Mouse (Mus musculus) frontal cortex, postnatal 25 days (tissue): ENCODE data around the gene Immp2l.

Source experiments
- DNase-seq, 2 experiments: peaks; one replicate each; pipeline ENCODE4 v3.0.0; 2022; ENCODE audit warnings: low spot score in 2 of 2

The Immp2l gene

DNA sequence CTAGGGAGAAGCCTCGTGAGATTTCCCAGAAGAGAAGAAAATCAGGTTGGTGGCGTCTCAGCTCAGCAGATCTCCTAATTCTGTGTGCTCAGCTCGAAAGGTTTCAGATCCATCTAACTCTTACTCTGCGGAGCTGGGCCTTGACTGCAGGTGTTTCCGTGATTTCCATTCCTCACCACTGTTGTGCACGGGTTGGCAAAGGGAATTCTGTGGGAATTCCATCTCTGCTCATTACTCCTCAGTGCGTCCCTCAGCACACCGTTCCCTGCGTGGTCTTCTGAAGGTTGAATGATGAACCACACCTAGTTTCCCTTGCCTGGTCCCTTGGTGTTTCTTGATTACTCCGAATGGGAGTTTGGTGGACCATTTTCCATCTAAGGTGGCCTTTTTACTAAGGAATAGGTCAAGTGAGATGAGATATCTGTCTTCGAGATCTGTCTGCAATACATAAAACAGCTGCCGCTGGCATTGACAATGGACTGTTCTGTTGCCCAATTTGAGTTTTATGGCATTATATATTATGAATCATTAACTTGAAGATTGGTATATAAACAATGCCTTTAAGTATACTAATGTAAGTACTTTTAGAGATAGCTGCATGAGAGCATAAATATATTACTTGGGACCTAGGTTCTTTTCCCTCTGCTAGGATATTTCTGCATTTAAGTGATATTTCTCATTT, 23.3 kb downstream of the Immp2l start:
- DNase-seq, result no peak

DNA sequence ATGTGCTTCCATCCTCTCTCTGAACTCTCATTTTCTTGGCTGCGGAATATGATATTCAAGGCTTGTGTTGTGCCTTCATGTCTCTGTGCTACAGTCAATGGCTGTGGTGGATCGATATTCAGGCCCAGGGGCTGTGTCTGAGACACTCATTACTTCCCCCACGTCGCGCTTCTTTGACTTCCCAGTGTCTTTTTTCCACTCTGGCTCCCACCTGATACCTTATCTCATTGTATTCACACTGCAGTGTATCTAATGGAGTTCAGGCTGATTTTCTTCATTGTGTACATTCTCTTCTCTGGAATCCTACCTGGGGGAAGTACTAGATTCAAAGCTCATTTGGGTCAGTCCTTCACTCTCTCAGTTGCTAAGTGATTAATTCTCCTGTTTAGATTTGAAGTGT, 27.1 kb downstream of the Immp2l start:
- DNase-seq, result no peak

DNA sequence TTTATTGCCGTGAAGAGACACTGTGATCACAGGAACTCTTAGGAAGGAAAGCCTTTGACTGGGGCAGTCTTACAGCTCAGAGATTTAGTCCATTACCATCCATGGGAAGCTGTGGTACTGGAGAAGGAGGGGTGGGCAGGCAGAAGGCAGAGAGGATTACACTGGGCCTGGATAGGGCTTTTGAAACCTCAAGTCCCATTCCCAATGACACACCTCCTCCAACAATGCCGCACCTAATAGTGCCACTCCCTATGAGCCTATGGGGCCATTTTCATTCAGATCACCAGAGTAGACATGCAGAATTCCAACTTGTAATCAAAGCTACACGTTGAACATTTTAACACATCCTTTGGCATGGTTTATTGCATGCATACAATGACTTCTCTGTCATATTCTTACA, 29.0 kb downstream of the Immp2l start:
- no peak for DNase-seq

DNA sequence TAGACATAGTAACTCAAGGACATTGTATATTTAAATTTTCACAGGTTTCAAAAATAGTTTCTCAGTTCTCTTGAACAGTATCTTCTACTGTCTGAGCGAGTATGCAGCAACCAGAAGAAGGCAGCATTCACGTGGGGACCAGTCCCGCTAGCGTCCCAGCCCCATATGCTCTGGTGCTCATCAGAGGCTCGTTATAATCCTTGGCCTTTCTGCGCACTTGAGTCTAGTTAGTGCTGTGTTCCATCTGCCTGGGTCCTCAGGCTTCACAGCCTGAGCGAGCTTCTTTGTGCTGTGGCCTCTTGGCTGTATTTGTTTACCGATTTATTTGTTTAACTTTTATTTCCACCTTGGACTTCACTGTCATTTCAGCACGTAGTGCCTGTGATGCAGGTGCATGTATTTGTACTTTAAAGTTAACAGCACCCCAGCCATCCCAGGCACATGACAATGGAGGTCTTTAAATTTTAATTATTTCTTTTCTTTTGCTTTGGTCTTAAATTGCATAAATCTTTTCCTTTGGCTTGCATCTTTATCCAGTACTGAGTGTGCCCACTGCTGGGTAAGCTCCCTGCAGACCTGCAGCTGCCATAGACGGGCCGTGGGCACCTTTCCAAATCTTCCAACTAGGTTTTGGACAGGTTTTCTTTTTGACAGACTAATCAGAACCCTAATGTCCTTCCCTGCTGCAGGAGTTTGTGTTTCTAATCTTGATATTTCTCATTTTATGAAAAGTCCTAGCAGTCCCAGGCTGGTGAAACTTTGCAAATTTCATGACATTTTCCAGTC, 30.3 kb downstream of the Immp2l start:
- DNase-seq, result no peak

DNA sequence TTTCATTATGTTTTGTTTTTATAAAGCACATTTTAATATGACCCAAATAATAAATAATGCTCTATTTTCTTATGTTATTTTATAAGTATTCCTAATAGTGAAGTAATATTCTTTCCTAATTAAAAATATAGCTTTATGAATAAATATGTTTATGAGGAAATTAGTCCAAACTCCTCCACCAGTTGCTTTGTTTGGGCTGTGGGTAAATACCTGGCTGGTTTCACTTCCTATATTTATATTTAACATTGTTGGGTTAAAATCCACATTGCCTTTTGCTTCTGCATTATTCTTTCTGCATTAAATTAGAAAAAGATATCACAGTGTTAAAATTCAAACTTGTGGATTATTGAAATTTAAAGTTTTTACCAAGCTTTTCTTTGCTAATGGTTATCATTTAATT, 32.1 kb downstream of the Immp2l start:
- no peak for DNase-seq

DNA sequence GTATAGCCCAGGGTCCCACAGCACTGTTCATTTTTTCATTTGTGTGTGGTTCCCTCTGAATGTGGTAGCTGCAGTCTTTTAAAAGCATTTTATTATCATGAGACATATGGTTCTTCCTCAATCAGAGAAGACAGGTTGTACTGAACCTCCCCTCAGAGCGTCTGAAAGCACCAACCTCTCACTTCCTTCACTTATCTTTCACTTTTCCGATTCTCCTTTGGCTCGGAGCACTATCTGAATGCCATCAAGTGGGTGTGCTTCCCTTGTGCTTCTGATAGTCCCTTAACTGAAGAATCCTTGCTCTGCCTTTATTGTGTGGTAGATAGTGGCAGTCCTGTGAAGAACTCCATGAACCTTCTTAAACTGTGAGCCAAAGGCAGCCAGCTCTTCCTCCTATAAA, 39.4 kb downstream of the Immp2l start:
- DNase-seq, result no peak

DNA sequence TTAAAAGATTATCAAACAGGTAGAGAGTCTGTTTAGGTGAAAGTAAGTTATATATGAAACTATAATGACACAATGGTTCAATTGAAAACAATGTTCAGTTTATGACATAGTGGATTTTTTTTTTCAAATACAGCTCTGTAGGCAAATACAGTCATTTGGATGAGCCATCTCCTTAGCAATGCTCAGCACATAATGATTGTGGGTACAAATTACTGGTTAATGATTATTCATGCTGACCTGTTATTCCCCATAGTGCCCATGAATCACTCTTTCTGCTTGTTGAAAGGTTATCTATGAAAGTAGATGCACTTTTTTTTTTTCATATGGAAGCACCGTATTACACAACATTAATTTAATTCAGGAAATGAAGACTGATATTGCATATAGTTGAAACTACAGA, 58.0 kb downstream of the Immp2l start:
- no peak for DNase-seq

DNA sequence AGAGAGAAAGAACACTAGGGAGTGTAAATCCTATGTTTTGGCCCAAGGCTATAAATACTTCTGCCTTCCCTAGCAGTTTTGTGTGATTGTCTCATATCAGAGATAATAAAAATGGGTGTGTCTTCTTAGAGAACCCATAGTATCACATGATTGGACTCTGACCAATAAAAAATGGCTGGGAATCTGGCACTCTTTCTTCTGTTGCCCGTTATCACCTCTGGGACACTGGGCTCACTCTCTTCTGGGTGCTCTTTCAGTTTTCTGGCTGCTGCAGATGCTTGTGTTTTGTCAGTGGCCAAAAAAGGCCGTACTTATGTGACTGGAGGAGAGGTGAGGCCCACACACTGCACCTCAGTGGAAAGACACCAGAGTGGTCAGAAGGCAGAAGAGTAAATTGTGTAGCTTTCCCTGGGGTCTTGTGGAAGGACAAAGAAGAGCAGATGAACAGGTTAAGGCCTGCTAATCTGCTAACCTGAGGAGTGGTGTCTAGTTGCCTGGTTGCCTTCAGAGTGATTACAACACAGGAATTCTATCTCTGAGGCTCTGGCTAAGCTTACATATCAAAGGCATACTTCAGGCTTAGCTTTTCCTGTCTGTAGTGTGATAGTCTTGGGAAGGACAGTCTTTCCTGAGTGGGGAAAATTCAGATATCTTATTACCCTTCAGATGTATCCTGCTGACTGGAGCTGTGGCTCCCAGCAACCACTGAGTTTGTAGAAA, 60.6 kb downstream of the Immp2l start:
- DNase-seq, result no peak

DNA sequence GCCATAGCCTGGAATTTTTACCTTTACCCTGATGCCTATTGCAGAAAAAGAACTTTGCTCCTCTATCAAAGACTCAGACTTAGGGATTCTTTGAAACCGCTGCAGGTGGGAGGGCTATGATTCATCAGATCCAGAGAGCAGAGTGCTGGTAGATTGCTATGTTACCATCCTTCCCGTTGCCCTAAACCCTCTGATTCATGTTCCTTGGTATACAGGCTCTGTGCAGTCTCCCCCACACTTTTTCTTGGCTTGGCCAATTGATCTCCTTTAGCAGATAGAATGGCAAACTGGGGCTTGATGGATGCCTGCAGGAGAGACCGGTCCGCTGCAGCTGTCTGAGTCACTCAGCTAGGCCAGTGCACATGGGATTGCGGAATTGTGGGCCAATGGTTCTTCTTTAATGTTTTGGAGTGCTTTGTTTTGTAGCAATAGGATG, 66.1 kb downstream of the Immp2l start:
- DNase-seq, result peak in 1 of 2 experiments; percentile 13

DNA sequence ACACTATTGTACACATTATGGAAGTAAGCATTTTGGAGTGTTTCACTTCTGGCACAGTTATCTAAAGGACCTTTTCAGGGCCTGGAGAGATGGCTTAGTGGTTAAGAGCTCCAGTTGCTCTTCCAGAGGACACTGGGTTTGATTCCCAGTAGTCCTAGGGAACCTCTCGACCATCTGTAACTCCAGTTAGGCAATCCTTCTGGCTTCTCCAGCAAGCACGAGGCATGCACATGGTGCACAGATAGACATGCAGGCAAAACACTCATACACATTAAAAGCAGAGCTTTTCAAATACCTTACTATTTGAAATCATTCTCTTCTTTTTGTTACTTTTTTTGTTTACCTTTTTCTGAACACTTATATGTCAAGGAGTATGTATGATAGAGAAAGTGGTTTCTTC, 66.9 kb downstream of the Immp2l start:
- no peak for DNase-seq

DNA sequence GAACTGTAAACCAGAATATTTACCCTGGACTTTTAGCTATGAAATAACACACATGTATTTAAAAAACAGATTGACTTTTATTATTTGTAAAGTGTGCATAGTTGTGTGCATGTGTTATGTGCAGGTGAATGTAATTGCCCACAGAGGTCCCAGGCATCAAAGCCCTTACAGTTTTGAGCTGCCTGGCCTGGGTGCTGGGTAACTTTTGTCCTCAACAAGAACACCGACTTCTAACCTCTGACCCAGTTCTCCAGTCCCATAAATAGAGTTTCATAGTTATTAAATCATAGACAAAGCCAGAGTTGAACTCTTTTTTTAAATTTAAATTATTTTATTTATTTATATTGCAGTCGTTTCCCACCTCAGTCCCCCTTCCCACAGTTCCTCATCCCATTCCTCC, 67.4 kb downstream of the Immp2l start:
- no peak for DNase-seq

DNA sequence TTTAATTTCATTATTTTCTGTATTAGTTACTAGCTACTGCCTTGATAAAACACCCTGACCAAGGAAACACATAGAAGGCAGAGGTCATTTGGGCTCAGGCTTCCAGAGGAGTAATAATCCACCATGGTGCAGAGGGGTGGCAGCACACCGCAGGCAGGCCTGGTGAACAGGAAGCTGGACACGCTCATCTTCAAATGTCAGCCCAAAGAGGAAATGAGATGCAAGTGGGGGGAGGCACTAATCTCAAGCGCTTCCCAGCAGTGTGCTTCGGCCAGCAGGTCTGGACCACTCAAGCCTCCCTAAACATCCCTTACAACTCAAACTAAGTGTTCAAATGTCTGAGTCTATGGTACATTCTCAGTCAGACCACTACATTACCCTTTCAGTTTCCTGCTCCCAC, 72.2 kb downstream of the Immp2l start:
- DNase-seq, result no peak

DNA sequence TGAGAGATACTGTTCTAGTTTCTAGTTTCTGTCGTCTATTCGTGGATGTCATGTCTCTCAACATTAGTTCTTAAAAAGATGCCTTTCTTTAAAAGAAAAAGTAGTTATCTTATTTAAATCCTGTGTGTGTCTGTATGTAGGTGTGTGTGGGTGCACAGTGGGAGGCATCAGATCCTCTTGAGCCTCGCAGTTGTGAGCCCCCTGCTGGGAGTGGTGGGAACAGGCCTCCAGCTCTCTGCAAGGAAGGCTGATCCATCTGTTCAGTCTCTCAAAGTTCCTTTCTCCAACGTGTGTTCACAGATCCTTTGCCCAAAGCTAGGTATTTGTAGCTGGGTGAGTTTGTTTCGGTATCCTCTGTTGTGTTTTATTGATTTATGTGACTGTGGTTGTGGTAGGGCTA, 73.5 kb downstream of the Immp2l start:
- no peak for DNase-seq

DNA sequence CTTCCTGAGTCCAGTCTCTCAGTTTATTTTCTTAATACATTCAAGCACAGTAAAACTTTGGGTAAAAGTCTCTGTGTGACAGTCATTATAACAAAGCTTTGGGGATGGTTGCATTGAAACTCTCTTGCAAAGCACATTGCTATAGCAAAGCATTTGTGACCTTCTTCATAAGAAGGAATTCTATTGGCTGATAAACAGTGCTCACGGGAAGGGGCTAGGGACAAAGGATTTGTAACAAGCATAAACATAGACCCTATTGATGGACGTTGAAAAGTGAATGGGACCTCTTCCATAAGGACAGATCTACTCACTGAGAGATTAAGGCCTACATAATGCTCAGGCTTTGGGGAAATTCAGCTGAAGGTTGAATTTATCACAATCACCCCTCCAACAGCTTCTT, 85.1 kb downstream of the Immp2l start:
- no peak for DNase-seq

DNA sequence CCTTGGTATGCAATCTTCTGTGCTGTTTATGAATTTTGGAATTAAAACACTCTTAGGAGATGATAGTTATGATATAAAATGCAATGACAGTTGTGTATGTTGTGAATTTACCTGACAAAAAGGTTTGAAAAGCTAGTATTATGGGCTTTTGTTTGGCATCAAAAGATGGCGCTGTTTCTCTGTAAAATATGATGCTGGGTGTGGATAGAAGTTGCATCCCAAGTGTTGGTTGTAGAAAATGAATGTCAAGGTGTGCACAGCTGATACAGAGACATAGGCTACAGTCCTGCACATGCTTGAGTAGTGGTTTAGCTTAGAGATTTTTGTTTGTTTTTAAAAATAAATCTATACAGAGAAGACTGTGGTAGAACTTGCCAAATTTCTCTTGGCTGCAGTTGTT, 87.6 kb downstream of the Immp2l start:
- DNase-seq, result no peak

DNA sequence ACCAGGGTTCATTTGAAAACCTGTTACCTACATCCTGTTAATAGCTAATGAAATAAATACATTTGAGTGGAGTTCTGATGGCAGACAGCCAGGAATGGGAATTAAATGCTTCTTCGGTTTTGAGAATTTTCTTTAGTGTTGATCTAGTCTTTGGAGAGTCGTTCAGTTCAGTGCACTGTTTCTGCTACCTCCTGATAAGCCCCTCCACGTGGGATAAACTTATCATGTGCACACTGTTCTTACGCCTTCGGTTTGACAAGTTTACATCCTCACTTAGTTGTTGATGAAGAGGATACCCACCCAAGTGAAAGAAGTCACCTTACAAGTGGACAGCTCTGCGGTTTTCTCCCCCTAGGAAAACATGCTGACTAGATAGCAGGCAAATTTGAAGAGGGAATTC, 88.2 kb downstream of the Immp2l start:
- DNase-seq, result no peak

DNA sequence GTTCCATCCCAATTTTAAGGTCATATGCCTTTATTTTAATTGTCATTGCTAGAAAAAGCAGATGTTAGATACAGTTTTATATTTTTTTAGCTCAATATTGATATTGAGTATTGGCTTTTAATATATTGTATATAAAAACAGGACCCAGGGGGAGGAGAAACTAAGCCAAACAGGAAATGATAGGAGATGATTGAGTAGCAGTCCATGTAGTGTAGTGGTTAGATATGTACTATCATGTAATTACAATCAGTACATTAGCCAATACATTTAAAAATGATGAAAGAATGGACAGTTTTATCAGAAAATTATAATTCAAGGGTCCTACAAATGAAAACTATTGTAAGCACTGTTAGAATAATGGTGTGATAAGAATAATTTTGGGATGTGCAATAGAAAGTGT, 94.5 kb downstream of the Immp2l start:
- no peak for DNase-seq

DNA sequence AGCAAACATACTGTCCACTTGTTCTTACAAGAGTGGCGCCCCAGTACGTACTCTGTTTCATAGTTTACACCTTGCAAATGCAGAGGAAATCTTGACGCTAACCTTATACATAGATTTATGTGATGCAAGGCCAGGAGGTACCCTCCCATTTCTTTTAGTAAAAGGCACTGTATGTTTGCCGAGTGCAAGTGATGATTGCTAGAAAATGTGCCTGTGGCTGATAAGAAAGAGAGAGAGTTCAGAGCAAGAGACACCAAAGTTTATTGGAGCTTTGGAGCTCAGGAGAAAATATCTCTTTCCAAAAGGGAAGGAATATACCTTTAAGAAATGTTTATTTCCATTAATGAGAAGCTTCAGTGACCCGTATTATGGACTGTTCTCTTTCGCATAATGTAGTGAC, 95.8 kb downstream of the Immp2l start:
- no peak for DNase-seq

DNA sequence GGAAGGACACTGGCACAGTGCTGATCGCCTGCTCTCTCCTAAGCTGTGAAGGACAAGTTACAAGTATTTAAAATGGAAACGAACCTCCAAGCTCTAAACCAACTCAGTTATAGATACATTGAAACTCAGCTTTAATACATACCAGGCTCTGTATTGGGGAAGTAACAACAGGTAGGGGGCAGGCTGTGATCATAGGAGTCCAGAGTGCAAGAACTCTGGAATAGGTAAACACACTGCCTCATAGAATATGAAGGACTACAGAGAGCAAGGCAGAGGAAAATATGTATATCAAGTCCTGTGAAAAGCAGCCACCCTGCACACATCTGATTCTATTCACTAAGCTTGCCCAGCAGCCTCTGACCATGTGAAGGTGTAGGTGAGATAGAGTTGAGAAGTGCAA, 99.3 kb downstream of the Immp2l start:
- no peak for DNase-seq

DNA sequence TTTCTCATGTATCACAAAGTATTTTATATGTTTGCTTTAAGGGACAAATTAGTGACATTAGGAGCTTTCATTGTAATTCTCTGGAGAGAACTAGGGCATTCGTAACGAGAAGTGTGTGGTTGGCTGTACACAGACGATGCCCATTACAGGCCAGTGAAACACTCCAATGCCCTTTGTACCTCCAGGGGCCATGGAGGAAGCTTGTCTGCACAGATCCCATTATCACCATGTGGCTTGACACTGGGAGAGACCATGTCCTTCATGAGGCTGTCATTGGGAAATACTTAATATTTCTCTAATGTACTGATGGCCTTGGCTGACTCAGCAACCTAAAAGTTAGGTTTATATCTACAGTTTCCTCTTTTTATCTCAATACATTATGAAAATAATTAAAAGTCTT, 111.0 kb downstream of the Immp2l start:
- no peak for DNase-seq

DNA sequence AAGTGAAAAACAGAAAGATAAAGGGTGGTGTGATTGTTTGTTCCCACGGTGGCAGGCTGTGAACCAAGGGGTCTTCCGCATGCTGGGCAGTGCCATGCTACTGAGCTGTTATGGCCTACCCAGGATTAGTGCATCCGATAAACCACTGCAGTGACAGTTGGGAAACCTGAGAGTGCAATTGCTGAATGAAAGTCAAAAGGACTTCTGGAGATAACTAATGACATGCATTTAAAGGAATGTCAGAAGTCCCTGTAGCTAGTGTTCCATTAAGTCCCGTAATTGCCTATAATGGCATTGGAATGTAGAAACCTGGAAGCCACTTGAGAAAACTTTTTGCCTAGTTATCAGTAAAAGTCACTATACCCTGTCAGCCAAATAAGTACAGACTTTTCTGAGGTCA, 135.7 kb downstream of the Immp2l start:
- DNase-seq, result no peak

DNA sequence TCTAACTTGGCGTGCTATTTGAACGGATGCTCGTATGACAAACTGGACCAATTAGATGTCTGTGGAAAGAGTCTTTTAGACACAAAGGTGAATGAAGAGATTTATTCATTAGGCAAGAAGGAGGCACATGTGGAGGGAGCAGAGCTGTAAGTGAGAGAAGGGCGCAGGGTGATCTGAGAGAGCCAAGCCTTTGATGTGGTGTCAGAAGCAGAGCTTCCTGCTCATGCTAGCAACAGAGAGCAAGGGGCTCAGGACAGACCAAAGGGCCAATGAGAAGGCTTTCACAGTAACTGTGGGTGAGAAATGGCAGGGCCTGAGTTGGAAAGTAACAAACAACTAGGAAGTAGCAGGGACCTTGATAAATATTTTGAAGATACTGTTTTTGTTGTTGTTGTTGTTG, 143.9 kb downstream of the Immp2l start:
- DNase-seq, result no peak

DNA sequence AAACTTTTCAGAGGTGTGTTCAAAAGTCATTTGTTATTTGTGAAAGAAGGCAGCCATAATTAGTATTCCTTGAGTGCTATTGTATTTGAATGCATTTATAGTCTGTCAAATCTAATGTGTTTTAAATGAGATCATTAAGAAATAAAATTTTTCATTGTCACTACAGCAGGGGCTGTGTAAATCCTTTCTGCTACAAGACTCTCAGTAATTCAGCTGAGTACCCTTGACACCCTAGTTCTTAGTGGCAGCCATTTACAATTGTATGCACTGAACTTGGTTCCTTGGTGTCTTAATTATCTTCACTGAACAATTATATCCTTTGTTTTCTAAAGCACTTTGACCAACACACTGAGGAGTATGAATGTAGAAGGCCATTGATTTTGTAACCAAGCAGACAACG, 146.2 kb downstream of the Immp2l start:
- DNase-seq, result no peak
